11 mouse cellular contexts compared by ENCODE assay signal in the genomic region with DNA sequence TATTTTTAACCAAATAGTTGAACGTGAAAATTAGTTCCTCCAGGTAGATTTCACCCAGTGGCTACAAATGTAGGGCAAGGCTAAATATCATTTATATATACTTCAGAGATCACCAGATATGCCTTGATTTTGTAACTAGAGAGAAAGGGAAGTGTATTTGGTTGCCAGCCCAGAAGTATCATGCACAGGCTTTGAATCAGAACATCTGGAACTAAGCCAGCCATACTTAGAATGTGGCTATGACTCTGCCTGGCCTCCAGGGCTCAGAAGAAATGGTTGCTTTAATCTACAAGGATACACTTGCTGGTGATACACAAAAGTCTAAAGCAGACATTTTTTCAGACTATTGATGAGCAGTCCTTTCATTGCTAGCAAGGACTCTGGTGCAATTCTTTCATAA.
A peak's percentile ranks its signal among the peaks of the same experiment; 100 is the strongest.
DNase-seq lines count a peak whose midpoint lies in the region; ATAC-seq and TF ChIP-seq lines count a peak whose summit lies in the region.
"Had no signal": no experiment of that assay in that cellular context is flagged by ENCODE, and none has a peak within 500 bp of the region (broad histone marks: within the 10 kb centered on the region; RNA-seq: fewer than 3 reads in every experiment).

No protein-coding gene starts in this region.

- H3K27ac ChIP-seq in gastrocnemius, adult 2 months: no peak overlapping the region
- no peak overlapping the region for H3K27ac ChIP-seq in lung, embryonic 16.5 days (ENCODE audit: low read length)
- H3K27ac ChIP-seq: hindbrain, embryonic 15.5 days; midbrain, embryonic 12.5 days had no signal

- no peak overlapping the region for H3K9ac ChIP-seq in lung, embryonic 16.5 days (ENCODE audit: low read length)
- H3K9ac ChIP-seq: hindbrain, embryonic 15.5 days; midbrain, embryonic 12.5 days had no signal

- H3K9me3 ChIP-seq in lung, embryonic 16.5 days (ENCODE audit: control insufficient read depth, low read length): no peaks in the 10 kb centered on the region
- H3K9me3 ChIP-seq: hindbrain, embryonic 15.5 days; midbrain, embryonic 12.5 days had no signal

- H3K36me3 ChIP-seq in lung, embryonic 16.5 days (ENCODE audit: control insufficient read depth, insufficient read depth, low read length): no peaks in the 10 kb centered on the region
- H3K36me3 ChIP-seq: hindbrain, embryonic 15.5 days; midbrain, embryonic 12.5 days had no signal

- H3K4me1 ChIP-seq in lung, embryonic 16.5 days (replicated peaks; ENCODE audit: control insufficient read depth, insufficient read depth, low read length): peaks cover 10% of the 10 kb centered on the region

- 45% methylated on average over 1 of the region's 1 CpGs for WGBS in lung, embryonic 16.5 days

- 0 out of 2 replicates have a peak, but pooled peaks have one; percentile 0 for TF ChIP-seq CTCF in gastrocnemius, adult 2 months (IDR thresholded peaks at IDR 0.05)

- no peak overlapping the region for H3K4me2 ChIP-seq in lung, embryonic 16.5 days (ENCODE audit: low read depth, low read length)
- H3K4me2 ChIP-seq: hindbrain, embryonic 15.5 days; midbrain, embryonic 12.5 days had no signal

- H3K27me3 ChIP-seq in lung, embryonic 16.5 days (ENCODE audit: control insufficient read depth, insufficient read depth, low read depth, low read length): no peaks in the 10 kb centered on the region
- H3K27me3 ChIP-seq: hindbrain, embryonic 15.5 days; midbrain, embryonic 12.5 days had no signal

- intact Hi-C loops in gastrocnemius, adult 2 months (cut with DNase I): no loop called here

- DNase-seq in adrenal gland, adult (ENCODE audit: inconsistent age in 2 of 2, low spot score in 1 of 2): peak; percentile 40 to 90
- no peak for DNase-seq in adrenal gland, adult 18-20 months (ENCODE audit: low spot score in 2 of 2)
- no peak for DNase-seq in gastrocnemius, adult 2 months
- no peak for DNase-seq in gastrocnemius, adult 8-10 months (ENCODE audit: low spot score in 2 of 2)
- DNase-seq in lung, postnatal 4 days: no peak
- peak; percentile 41 for DNase-seq in lung, postnatal 36 days
- DNase-seq: left cerebral cortex, postnatal 4 days had no signal

- no peak overlapping the region for H3K4me3 ChIP-seq in gastrocnemius, adult 2 months
- no peak overlapping the region for H3K4me3 ChIP-seq in lung, embryonic 16.5 days (ENCODE audit: low read length)
- H3K4me3 ChIP-seq: hindbrain, embryonic 15.5 days; midbrain, embryonic 12.5 days had no signal

- ATAC-seq in lung, embryonic 16.5 days (ENCODE audit: low read depth): peak; percentile 50; the same call in 1 of the 2 replicates
- ATAC-seq in activated CD4-positive, CD25-positive, alpha-beta regulatory T cell, adult 4 months: no peak

Comparison
In these comparisons a context has a peak if more than half of its experiments do, and no peak if none do; other contexts are left out.
1. DNase-seq: peak in adrenal gland, adult (2 of 2) and lung, postnatal 36 days (single experiment); none in adrenal gland, adult 18-20 months (0 of 2), gastrocnemius, adult 2 months (single experiment), gastrocnemius, adult 8-10 months (0 of 2) and lung, postnatal 4 days (0 of 2).